Mouse (Mus musculus) lung, postnatal 0 days (tissue): ENCODE data around the gene Hivep2.

ENCODE experiments used
- CTCF ChIP-seq: IDR thresholded peaks from 2 replicates; pipeline ENCODE4 v1.5.1; 2016; ENCODE audit warnings: antibody characterized with exemption, mild to moderate bottlenecking
- EP300 ChIP-seq: IDR thresholded peaks from 2 replicates; pipeline ENCODE4 v1.6.1; 2016; ENCODE audit warnings: antibody characterized with exemption, mild to moderate bottlenecking, control low read depth

DNA sequence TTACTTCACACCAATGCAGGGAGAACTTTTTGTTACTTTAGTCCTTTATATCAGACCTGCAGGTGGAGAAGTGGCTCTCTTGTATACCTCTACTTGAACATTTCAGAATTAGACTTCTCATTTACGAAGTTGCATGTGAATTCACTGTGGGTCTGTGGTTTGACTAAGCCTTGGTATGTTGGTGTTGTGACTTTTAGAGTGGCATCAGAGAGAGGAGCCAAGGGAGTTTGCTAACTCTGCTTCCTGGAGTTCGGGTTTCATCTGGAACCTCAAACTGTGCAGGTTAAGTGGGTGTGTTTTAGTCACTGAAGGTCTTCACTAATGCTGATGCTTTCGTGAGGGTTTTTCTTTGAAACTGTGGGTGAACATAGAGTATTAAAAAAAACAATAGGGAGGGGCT is 4.4 kb downstream of the Hivep2 start:
- no peak for TF ChIP-seq CTCF
- no peak for TF ChIP-seq EP300
